Mouse (Mus musculus) regulatory T cell (primary cell): ENCODE results near the gene Shisa5.

Source experiments
- in situ Hi-C: fragments of 300-600 bp; cut with MboI, MseI; formaldehyde crosslinking; loops from one replicate; pipeline ENCODE4 v1.15.1; 2025; ENCODE audit warnings: high pct_unique_total_duplicates

The Shisa5 gene

GRCm38 (mm10) chr9:109105648-109106047 is 67.3 kb downstream of the Shisa5 start:
- in situ Hi-C loops: loop anchor here (10.0 kb wide), 1 partner anchor 1079 kb away; no protein-coding TSS in a partner anchor

DNA sequence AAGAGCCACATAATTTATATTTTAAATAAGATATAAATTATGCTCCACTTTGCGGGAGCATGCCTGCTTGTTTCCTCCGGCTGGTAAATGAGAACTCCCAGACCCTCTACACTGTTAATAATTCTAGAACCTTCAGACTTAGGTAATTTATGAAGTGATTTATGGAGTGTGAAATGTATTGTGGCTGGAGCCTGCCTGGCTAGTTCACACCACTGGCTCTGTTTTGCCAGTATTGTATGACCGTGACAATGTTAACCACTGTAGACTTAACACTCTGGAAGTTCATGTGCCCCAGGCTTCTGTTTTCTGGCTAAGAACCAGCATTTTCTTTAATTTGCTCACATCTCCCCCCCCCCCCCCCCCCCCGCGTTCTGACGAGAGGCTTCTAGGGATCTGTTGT is 69.0 kb downstream of the Shisa5 start:
- in situ Hi-C loops: loop anchor here (10.0 kb wide), 1 partner anchor 1077 kb away; no protein-coding TSS in a partner anchor
